Mouse (Mus musculus): ENCODE data around the gene Cst8.
A peak's percentile ranks its signal among the peaks of the same experiment; 100 is the strongest.
"Not testable (repeated sequence)": the region's sequence is repeated elsewhere in the genome, so short reads cannot be mapped to it uniquely, and the experiment has no call there.

Gene Cst8

DNA sequence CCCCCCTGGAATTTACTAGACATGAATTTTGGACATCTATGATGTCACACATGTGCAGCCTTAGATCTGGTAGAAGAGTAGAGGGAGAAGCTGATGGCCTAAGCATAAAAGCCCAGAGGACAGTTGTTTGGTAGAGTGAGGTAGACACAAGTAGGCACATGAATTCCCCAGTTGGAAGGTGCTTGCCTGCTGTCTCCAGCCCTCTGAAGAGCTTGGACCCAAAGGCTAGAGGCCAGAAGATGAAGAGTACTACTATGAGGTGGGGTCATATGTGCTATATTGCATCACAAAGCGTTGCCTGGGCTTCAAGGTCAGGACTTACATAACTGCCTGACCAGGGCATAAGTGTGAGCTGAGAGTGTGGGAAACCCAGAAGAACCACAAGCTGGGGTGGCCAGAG is at the start of gene Cst8:
Gene Cst8, plus strand, starts transcription at position 301 of the 400 bp plus-strand sequence.
- no peak for DNase-seq (ENCODE audit: low spot score in 2 of 2)

DNA sequence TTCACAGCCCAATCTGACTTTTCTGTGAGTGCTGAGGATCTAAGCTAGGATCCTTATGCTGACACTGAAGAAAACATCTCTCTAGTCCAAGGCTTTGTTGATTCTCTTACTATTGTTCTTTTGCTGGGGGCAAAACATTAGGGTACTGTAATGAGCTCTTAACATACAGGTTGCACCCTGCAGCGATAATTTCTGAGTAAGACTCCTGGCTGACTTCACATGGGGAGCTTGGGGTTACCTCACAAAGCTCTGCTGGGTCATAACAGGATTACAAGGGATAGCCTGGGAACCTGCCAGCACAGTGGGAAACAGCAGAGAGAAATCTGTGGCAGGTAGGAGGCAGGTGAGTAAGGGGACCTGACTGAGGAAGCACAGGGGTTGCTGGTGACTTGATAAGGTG is 48.5 kb upstream of the Cst8 start, which contains the start of gene Cstl1:
Gene Cstl1, plus strand, starts transcription at position 301 of the 400 bp plus-strand sequence.
- DNase-seq (ENCODE audit: low spot score in 2 of 2) = no peak

DNA sequence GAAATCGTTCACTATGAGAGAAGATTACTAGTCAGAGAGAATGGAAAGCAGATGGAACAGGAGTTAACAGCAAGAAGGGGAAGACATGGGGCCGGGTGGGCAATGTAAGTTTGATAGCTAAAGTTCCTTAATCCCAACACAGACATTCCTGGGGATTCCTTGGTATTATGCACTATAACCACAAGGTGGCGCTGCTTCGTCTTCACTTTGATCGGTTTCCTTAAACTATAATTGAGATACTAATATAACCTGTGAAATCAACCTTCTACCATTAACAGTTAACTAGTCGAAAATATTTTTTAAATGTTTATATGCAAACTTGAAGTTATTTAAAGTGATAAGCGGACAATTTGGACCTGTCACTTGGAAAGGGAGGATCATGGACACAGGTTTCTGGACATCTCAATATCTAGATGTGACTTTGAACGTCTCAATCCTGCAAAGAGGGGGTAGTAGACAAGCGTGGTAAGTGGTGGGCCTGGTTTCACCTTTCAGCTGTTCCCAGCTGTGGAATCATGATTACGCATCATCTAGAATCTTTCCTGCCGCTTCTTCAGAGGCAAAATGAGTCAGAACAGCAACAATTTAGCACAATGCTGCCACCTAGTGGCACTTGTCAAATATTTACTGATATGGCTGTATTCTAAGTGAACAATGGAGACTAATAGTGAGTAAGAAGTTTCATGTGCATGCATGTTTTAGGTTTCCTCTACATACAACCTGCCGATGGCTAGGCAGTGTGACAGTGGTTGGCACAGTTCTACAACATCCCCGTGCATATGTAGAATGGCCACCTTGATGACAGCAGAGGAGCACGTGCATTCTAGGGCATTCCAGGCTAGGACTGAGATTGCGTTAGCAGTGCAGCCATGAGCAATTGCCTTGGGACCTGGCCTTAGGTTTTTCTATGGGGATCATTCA is 46.4 kb upstream of the Cst8 start:
- peak; percentile 20 to 63 for DNase-seq (ENCODE audit: low spot score in 2 of 2)

- no peak for DNase-seq (ENCODE audit: low spot score in 2 of 2)
Observed at GRCm38 (mm10) chr2:148754310-148754846, 44.2 kb upstream of the Cst8 start.

- no peak for DNase-seq (ENCODE audit: low spot score in 2 of 2)
Observed at GRCm38 (mm10) chr2:148763648-148764388, 34.8 kb upstream of the Cst8 start.

DNA sequence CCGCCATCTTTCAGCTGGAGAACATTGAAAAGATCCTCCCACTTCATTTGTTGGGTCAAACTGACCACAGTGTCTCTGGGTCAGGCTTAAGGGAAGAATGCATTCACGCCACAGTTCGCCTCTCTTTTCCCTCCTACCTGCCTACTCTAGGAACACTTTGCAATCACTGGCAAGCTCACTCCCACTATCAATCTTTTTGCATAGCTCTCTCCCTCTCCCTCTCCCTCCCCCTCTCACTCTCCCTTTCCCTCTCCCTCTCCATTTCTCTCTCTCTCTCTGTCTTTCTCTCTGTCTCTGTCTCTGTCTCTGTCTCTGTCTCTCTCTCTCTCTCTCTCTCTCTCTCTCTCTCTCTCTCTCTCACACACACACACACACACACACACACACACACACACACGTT is 27.2 kb upstream of the Cst8 start, which contains the start of gene Cst11:
Gene Cst11, minus strand, starts transcription at position 101 of the 400 bp plus-strand sequence.
- DNase-seq (ENCODE audit: low spot score in 2 of 2) = not testable (repeated sequence)

GRCm38 (mm10) chr2:148781709-148782108 is 16.9 kb upstream of the Cst8 start, which contains the start of gene 8030411F24Rik:
Gene 8030411F24Rik, plus strand, starts transcription at chr2:148782009.
- no peak for DNase-seq (ENCODE audit: low spot score in 2 of 2)

GRCm38 (mm10) chr2:148789142-148789541 is 9.4 kb upstream of the Cst8 start, which contains the start of gene Cst12:
Gene Cst12, plus strand, starts transcription at chr2:148789361.
- no peak for DNase-seq (ENCODE audit: low spot score in 2 of 2)

DNA sequence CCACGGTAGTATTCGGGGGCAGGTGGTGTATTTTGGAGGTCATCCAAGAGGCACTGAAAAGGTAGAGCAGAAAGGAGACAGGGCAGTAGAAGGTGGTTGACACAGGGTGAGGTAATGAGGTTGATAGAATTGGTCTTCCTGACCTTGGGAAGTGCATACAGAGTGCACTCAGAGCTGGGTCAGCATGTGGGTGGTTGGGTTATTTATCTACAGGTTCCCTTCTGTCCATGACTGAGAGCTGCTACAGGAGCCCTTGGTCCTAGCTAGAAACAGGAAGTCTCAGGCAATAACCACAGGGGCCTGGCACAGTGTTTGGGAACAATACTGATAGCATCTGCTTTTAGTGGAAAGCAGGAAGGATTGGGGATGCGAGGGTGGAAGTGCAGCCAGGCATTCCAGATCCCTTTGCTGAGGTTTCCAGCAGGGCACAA is 2.9 kb downstream of the Cst8 start:
- DNase-seq (ENCODE audit: low spot score in 2 of 2) = no peak

- DNase-seq (ENCODE audit: low spot score in 2 of 2) = no peak
Observed at GRCm38 (mm10) chr2:148806696-148807095, 8.1 kb downstream of the Cst8 start.

- no peak for DNase-seq (ENCODE audit: low spot score in 2 of 2)
Observed at GRCm38 (mm10) chr2:148819909-148820308, 21.3 kb downstream of the Cst8 start, which contains the start of gene Cst13. Gene Cst13, plus strand, starts transcription at chr2:148820081.

DNA sequence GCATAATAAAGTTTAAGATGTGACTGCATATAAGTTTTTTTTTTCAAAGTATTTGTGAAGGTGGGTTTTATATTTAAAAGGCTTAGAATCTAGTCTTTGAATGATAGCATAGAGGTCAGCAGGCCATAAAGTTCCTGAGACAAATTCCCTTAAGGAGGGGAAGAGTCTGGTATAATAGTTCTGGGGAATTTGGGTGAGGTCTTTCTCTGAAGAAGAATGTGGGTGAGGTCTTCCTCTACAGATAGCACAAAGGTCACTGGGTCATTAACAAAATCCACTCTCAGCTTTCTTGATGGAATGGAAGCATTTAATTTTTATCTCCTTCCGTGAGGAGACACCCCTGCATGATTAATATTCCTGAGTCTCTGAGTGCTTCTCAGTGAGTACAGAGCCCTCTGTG is 27.4 kb downstream of the Cst8 start:
- DNase-seq (ENCODE audit: low spot score in 2 of 2) = no peak

DNA sequence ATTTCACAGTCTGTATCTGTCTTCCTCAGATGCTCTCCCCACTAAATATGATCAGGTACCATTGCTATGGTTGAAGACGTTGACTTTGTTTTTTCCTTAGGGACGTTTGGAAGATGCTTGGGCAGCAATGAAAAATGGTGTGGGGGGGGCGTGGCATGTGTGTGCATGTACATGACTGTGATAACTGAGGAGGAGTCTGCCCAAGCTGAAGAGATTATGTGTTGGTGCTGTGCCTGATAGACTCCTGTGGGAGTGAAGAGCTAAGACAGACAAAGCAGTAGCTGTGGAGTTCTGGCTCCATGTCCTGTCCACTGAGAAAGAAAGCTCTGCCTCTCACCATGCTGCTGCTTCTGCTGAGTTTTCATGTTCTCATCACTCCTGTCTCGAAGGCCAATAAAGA is 36.3 kb downstream of the Cst8 start, which contains the start of gene Cst9:
Gene Cst9, plus strand, starts transcription at position 236 of the 400 bp plus-strand sequence.
- no peak for DNase-seq (ENCODE audit: low spot score in 2 of 2)

DNA sequence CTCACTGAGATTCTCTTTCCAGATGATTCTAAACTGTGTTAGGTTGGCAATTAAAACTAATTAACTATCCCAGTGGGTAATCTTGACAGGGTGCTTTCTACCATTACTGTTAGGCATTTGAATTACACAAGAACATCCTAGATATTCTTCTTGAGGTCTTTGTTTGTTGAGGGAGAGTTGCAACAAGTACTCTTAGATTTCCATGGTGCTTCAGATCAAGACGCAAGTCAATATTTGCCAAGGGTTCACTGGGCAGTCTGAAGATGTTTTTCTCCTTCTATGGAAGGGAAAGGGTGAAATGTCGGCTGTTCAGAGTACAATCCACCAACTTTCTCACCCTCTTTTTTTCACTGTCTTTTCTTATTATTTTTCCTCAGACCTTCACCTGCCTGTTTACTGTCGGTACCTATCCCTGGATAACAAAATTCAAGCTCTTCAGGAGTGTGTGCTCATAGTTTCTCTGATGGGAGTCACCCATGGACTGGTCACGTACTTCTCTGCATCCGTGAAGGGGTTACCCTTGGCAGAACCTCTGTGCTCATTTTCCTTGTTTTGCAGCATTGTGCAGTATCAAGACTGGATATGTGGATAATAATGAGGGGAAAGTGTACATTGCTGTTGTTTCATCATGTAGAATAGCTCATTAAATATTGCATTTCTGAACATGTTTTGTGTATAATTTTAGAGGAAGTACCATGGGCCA is 39.6 kb downstream of the Cst8 start:
- DNase-seq (ENCODE audit: low spot score in 2 of 2) = no peak

DNA sequence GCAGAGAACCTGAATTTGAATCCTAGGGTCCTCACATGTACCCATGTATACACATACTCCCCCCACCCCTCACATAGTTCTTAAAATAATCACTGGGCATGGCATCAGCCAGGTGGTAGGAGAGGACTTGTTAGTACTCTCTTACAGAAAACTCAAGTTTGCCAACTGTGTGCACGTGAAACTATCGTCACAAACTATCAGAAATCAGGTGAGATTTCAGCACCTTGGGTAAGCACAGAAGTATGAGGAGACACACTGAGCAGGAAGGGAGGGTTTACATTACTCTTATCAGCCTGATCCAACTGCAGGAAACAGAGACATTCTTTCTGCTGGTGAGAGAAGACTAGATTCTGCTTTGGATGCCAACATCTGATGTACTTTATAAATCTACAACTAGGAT is 40.6 kb downstream of the Cst8 start:
- no peak for DNase-seq (ENCODE audit: low spot score in 2 of 2)

DNA sequence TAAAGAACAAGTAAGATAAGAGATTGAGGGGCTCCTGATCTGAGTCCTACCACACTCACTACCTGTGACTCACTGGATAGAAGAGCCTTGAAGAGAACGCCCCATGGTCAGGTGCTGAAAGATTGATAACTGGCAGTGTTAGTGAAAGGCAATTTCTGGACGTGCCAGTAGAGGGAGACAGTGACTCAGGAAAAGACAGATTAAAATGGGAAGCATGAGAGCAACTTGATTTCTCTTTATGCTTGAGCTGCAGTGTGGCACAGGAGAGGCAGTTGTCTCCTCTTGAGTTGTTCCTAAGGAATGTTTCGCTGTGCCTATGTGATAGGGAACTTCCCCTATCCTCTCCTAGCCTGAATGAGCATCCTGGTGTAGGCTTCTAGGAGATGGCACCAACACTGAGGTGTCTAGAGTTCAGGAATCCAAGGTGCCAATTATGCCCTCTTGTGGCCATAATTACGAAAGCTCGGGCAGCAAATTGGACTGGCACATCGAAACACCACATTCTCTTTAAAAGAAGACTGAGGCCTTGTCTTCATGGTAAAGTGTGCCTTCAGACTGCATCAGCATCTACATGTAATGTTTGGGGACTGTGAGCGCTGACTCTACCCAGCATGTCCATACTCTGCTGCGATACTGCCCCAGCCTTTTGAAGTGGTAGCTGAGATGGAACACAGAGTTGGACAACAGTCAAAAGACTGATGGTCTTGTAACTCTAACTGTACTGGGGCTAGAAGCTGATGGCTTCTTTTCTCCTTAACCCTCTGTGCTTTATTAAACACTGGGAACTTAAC is 52.7 kb downstream of the Cst8 start:
- DNase-seq (ENCODE audit: low spot score in 2 of 2) = peak; percentile 77 to 81

All from frontal cortex, postnatal 25 days (tissue).